Mouse (Mus musculus) ES-E14 (cell line): ENCODE results near the gene Zfp341. TPM values are rescaled to one million over a fixed set of nuclear protein-coding genes. Genes with fewer than 3 reads are reported as not detected.

Experiments
- DNase-seq: peaks from one replicate; pipeline ENCODE4 v3.0.0-alpha.2; 2013; ENCODE audit warnings: low read depth, low spot score
- H3K27ac ChIP-seq: 2 replicates; pipeline ENCODE4 v1.5.1; 2012; ENCODE audit warnings: low read depth, mild to moderate bottlenecking, low read length, moderate library complexity, mixed read lengths; ENCODE audit not compliant: poor library complexity, insufficient read depth, severe bottlenecking
- H3K36me3 ChIP-seq: 2 replicates; pipeline ENCODE4 v1.6.1; 2012; ENCODE audit warnings: mild to moderate bottlenecking, low read length, moderate library complexity, mixed read lengths; ENCODE audit not compliant: control insufficient read depth, poor library complexity, insufficient read depth, severe bottlenecking
- H3K4me1 ChIP-seq, 2 experiments: fragments of 150-350 bp in 1 of 2; sonication (generic) in 1 of 2; 2 replicates each; pipeline ENCODE4 v1.6.1; 2012; ENCODE audit warnings: low read length in 2 of 2, mild to moderate bottlenecking in 1 of 2, mixed read lengths in 1 of 2; ENCODE audit not compliant: control insufficient read depth in 2 of 2, insufficient read depth in 2 of 2, poor library complexity in 1 of 2
- H3K4me3 ChIP-seq, 2 experiments: fragments of 150-350 bp in 1 of 2; sonication (generic) in 1 of 2; 2 replicates each; pipeline ENCODE4 v1.5.1; 2012; ENCODE audit warnings: low read length in 2 of 2, low read depth in 1 of 2, mild to moderate bottlenecking in 1 of 2, mixed read lengths in 1 of 2; ENCODE audit not compliant: insufficient read depth in 1 of 2, poor library complexity in 1 of 2, severe bottlenecking in 1 of 2
- H3K9ac ChIP-seq: 2 replicates; pipeline ENCODE4 v1.6.1; 2012; ENCODE audit warnings: low read depth, mild to moderate bottlenecking, low read length, mixed read lengths; ENCODE audit not compliant: poor library complexity, insufficient read depth, severe bottlenecking
- H3K9me3 ChIP-seq: fragments of 150-350 bp; sonication (generic); 2 replicates; pipeline ENCODE4 v1.6.1; 2012; ENCODE audit warnings: low read depth, mild to moderate bottlenecking, low read length; ENCODE audit not compliant: control insufficient read depth, insufficient read depth
- CHD2 ChIP-seq: IDR thresholded peaks from 2 replicates; pipeline ENCODE4 v1.6.1; 2014; ENCODE audit warnings: mild to moderate bottlenecking, low read depth, low read length, inconsistent platforms
- HCFC1 ChIP-seq: IDR thresholded peaks from 2 replicates; pipeline ENCODE4 v1.6.1; 2012; ENCODE audit warnings: low read length, inconsistent platforms, borderline replicate concordance; ENCODE audit not compliant: insufficient read depth
- MAFK ChIP-seq: IDR thresholded peaks from 2 replicates; pipeline ENCODE4 v1.6.1; 2014; ENCODE audit warnings: mild to moderate bottlenecking, low read depth, low read length, inconsistent platforms; ENCODE audit not compliant: insufficient read depth
- ZC3H11A ChIP-seq: IDR thresholded peaks from 2 replicates; pipeline ENCODE4 v1.6.1; 2012; ENCODE audit warnings: low read depth, mild to moderate bottlenecking, inconsistent platforms, low read length, borderline replicate concordance
- ZNF384 ChIP-seq: IDR thresholded peaks from 2 replicates; pipeline ENCODE4 v1.6.1; 2012; ENCODE audit warnings: low read depth, low read length, inconsistent platforms
- in situ Hi-C, 2 experiments: fragments of 600-800 bp; cut with MboI; formaldehyde crosslinking; loops; one replicate each; pipeline ENCODE4 v1.15.1; 2025; ENCODE audit warnings: low sequenced_read_pairs in 2 of 2, inconsistent platforms in 1 of 2; ENCODE audit not compliant: unreplicated experiment in 2 of 2
- total RNA-seq: library from RNA; depleted of rRNA; stranded (reverse); fragments of 300-350 nt; gene quantifications from 2 replicates; pipeline ENCODE4 v1.2.3, GENCODE M21; 2012

The Zfp341 gene
- total RNA-seq, 1 experiment = 3.2 TPM

DNA sequence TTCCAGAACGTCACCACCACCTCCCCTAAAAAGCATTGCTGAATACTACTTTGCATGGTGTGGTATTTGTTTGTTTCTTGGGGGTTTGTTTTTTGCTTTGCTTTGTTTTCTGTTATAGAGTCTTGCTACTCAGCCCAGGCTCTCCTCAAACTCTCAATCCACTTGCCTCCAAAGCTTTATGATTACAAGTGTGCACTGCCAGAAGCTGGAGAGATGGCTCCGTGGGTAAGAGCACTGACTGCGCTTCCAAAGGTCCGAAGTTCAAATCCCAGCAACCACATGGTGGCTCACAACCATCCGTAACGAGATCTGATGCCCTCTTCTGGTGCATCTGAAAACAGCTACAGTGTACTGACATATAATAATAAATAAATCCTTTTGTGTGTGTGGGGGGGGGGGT, 12.5 kb upstream of the Zfp341 start:
- DNase-seq = no peak
- Histone ChIP-seq H3K4me3 (no peak overlapping the region), H3K36me3 (no peaks in the 10 kb centered on the region), H3K9ac (no peak overlapping the region), H3K4me1 (0 out of 4 replicates have a peak, but pooled peaks cover 0 to 3% of the 10 kb centered on the region in 2 experiments), H3K9me3 (no peaks in the 10 kb centered on the region), H3K27ac (no peak overlapping the region)
- TF ChIP-seq MAFK (no peak), ZC3H11A (no peak), CHD2 (no peak), HCFC1 (no peak), ZNF384 (no peak)
- in situ Hi-C loops = no loop called here

GRCm38 (mm10) chr2:154601324-154601723, 11.8 kb upstream of the Zfp341 start:
- Histone ChIP-seq H3K9me3 (no peaks in the 10 kb centered on the region), H3K36me3 (no peaks in the 10 kb centered on the region), H3K4me1 (0 out of 4 replicates have a peak, but pooled peaks cover 0 to 3% of the 10 kb centered on the region in 2 experiments), H3K27ac (no peak overlapping the region), H3K9ac (no peak overlapping the region), H3K4me3 (no peak overlapping the region)
- in situ Hi-C loops = no loop called here
- TF ChIP-seq ZC3H11A (no peak), MAFK (no peak), ZNF384 (no peak), HCFC1 (no peak), CHD2 (no peak)
- no peak for DNase-seq

GRCm38 (mm10) chr2:154603007-154603637, 10.0 kb upstream of the Zfp341 start:
- H3K27ac ChIP-seq = no peak overlapping the region
- H3K4me1 ChIP-seq = 0 out of 4 replicates have a peak, but pooled peaks cover 0 to 3% of the 10 kb centered on the region in 2 experiments
- DNase-seq = no peak
- in situ Hi-C loops = no loop called here
- peak overlapping the region; percentile 85 for H3K9ac ChIP-seq
- H3K36me3 ChIP-seq = no peaks in the 10 kb centered on the region
- H3K9me3 ChIP-seq = no peaks in the 10 kb centered on the region
- TF ChIP-seq ZNF384 (no peak), HCFC1 (no peak), ZC3H11A (no peak), MAFK (no peak), CHD2 (no peak)
- peak overlapping the region; percentile 90 to 93 for H3K4me3 ChIP-seq

DNA sequence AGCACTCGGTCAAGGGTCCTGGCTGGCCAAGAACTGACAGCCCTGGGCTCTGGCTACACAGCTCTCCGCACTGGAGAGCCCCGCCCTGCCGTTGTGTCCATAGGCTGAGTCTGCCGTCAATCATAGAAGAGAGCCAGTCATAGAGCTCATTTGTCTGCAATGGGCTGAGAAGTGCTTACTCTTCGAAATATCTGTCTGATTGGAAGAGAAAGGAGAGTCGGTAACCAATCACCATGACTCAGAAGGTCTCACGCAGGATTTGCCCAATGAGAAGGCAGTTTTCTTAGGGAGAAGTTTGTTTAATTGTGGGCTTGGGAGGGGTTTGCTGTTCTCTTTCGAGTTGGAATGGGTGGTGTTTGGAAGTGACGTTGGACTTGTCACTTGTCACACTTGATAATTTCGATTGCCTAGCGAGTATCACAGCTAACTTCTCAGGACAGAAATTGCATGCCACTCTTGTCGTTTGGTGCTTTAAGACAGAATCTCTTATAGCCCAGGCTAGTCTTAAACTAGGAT, 9.4 kb upstream of the Zfp341 start, which contains the start of gene Pxmp4:
Pxmp4 (minus strand) TSS at position 71 of the 516 bp plus-strand sequence.
- no peaks in the 10 kb centered on the region for H3K9me3 ChIP-seq
- H3K4me1 ChIP-seq = peaks cover 0 to 3% of the 10 kb centered on the region in 2 experiments; a peak in 1 of 4 replicates
- no peak within 1 kb of the TSS for H3K27ac ChIP-seq
- no peaks in the 10 kb centered on the region for H3K36me3 ChIP-seq
- in situ Hi-C loops = no loop called here
- peak within 1 kb of the TSS; percentile 85 for H3K9ac ChIP-seq
- TF ChIP-seq ZNF384 (no peak), MAFK (peak; percentile 53; the same call in 1 of the 2 replicates), CHD2 (peak; percentile 95)
- peak within 1 kb of the TSS; percentile 90 to 93 for H3K4me3 ChIP-seq
- peak; percentile 97 for DNase-seq

DNA sequence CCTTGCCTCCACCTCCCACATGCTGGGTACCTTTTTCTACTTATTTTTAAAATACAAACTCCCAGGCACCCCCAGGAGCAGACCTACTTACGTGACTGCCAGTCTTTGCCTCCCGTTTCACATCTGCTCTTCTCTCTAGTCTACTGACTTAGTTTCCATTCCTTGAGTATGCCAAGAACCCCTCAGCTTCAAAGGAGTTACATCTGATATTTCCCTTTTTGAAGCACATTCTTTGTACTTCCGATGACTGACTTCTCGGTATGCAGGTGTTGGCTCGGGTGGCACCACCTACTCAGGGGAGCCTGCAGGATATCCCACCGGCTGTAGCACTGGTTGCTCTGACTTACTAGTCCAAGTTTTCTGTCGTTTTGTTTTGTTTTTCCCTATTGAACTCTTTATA, 8.9 kb upstream of the Zfp341 start:
- Histone ChIP-seq H3K9me3 (no peaks in the 10 kb centered on the region), H3K36me3 (no peaks in the 10 kb centered on the region), H3K9ac (no peak overlapping the region), H3K27ac (no peak overlapping the region), H3K4me1 (peaks cover 1 to 3% of the 10 kb centered on the region in 2 experiments; a peak in 1 of 4 replicates), H3K4me3 (peak overlapping the region; percentile 13 to 34; a peak in 2 of 4 replicates)
- no peak for DNase-seq
- in situ Hi-C loops = no loop called here
- no peak for TF ChIP-seq ZNF384
- TF ChIP-seq MAFK = no peak
- TF ChIP-seq ZC3H11A = no peak
- TF ChIP-seq HCFC1 = no peak
- TF ChIP-seq CHD2 = no peak
